Mouse (Mus musculus) small intestine, adult 2 months (tissue): ENCODE data around the gene Tmem126b. TPM values are rescaled to one million over a fixed set of nuclear protein-coding genes. Genes with fewer than 3 reads are reported as not detected.

Source experiments
- H3K27ac ChIP-seq: fragments of 200-500 bp; 2 replicates; pipeline ENCODE4 v1.5.1; 2012; ENCODE audit warnings: low read depth, low read length, control low read depth, inconsistent platforms; ENCODE audit not compliant: insufficient read depth
- H3K27me3 ChIP-seq: fragments of 200-500 bp; 2 replicates; pipeline ENCODE4 v1.6.1; 2012; ENCODE audit warnings: mild to moderate bottlenecking, moderate library complexity, low read length, inconsistent platforms; ENCODE audit not compliant: control insufficient read depth, insufficient read depth
- H3K36me3 ChIP-seq: fragments of 200-500 bp; 2 replicates; pipeline ENCODE4 v1.6.1; 2012; ENCODE audit warnings: mild to moderate bottlenecking, low read length, control low read depth, inconsistent platforms; ENCODE audit not compliant: control insufficient read depth, insufficient read depth
- H3K4me1 ChIP-seq: fragments of 200-500 bp; 2 replicates; pipeline ENCODE4 v1.6.1; 2012; ENCODE audit warnings: low read length, inconsistent platforms, mixed read lengths; ENCODE audit not compliant: control insufficient read depth, insufficient read depth, insufficient read length
- H3K4me3 ChIP-seq: fragments of 200-500 bp; 2 replicates; pipeline ENCODE4 v1.5.1; 2012; ENCODE audit warnings: low read depth, mild to moderate bottlenecking, control low read depth, inconsistent platforms, low read length, moderate library complexity
- CTCF ChIP-seq: fragments of 200-500 bp; IDR thresholded peaks from 2 replicates; pipeline ENCODE4 v1.5.1; 2012; ENCODE audit warnings: low read depth, mild to moderate bottlenecking, control low read depth, inconsistent platforms, low read length, moderate library complexity, mixed read lengths; ENCODE audit not compliant: insufficient replicate concordance, insufficient read length; ENCODE audit errors: extremely low read depth
- POLR2A ChIP-seq: fragments of 200-500 bp; IDR thresholded peaks from 2 replicates; pipeline ENCODE4 v1.6.1; 2012; ENCODE audit warnings: low read depth, mild to moderate bottlenecking, control low read depth, inconsistent platforms, low read length, moderate library complexity
- WGBS: fragments of 180-500 bp; shearing (Covaris S2); methylation state at CpG from one replicate; pipeline ENCODE4 v1.1.7; 2018; 5-methylcytosine and 5-hydroxymethylcytosine counted together
- polyA plus RNA-seq: library from polyadenylated mRNA; depleted of rRNA; stranded (reverse); fragments of >200 nt; gene quantifications from 2 replicates; pipeline ENCODE4 v1.2.3, GENCODE M21; 2012

Tmem126b gene
- polyA plus RNA-seq, 1 experiment: 6.5 TPM

GRCm38 (mm10) chr7:90443101-90444091 lies 32.4 kb downstream of the Tmem126b start:
- WGBS: 1% methylated on average over 120 of the region's 123 CpGs
- 0 out of 2 replicates have a peak, but pooled peaks cover 3% of the 10 kb centered on the region for H3K4me1 ChIP-seq
- H3K27ac ChIP-seq: peak overlapping the region; percentile 89
- H3K4me3 ChIP-seq: peak overlapping the region; percentile 95
- no peaks in the 10 kb centered on the region for H3K27me3 ChIP-seq
- peaks cover 13% of the 10 kb centered on the region for H3K36me3 ChIP-seq
- TF ChIP-seq CTCF (no peak; the same call in 1 of the 2 replicates), POLR2A (no peak)

DNA sequence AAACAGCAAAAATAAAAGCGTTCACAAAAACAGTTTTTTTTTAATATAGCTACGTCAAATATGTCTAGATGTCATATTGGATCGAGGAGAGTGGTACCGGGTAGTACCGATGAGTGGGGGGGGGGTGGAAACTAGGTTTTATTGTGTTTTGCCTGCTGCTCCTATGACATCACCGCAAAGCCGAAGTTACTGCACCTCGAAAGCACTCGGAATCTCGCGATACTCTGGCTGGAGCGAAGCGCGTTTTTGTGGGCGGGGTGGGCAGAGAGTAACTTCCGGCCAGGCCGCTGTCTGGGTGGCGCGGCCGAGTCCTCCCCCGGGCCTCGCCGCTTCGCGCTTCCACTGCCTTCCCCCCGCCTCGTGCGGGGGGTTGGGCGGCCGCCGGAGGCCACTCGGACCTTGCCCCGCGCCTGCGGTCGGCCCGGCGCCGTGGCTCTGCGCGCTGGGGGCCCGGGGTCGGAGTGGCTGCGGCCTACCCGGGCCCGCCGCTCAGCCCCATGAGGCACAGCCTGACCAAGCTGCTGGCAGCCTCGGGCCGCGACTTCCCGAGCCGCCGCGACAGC lies 33.2 kb downstream of the Tmem126b start, which contains the start of gene Crebzf:
TSS of gene Crebzf (plus strand) at position 212 of the 563 bp plus-strand sequence.
- peak; percentile 89 for TF ChIP-seq POLR2A
- TF ChIP-seq CTCF: no peak
- H3K4me3 ChIP-seq: peak within 1 kb of the TSS; percentile 95
- 0 out of 2 replicates have a peak, but pooled peaks cover 3% of the 10 kb centered on the region for H3K4me1 ChIP-seq
- H3K27ac ChIP-seq: peak within 1 kb of the TSS; percentile 89
- peaks cover 8% of the 10 kb centered on the region for H3K36me3 ChIP-seq
- under 1% methylated on average over 53 of the region's 54 CpGs for WGBS
- H3K27me3 ChIP-seq: no peaks in the 10 kb centered on the region

GRCm38 (mm10) chr7:90442070-90442469 lies 33.7 kb downstream of the Tmem126b start:
- Histone ChIP-seq H3K27ac (peak overlapping the region; percentile 25), H3K27me3 (no peaks in the 10 kb centered on the region), H3K4me1 (0 out of 2 replicates have a peak, but pooled peaks cover 3% of the 10 kb centered on the region), H3K4me3 (no peak overlapping the region), H3K36me3 (peaks cover 5% of the 10 kb centered on the region)
- 13% methylated on average over 4 of the region's 4 CpGs for WGBS
- TF ChIP-seq POLR2A (no peak), CTCF (no peak)

GRCm38 (mm10) chr7:90440044-90440443 lies 35.8 kb downstream of the Tmem126b start:
- no peak overlapping the region for H3K4me3 ChIP-seq
- no peak overlapping the region for H3K27ac ChIP-seq
- no peaks in the 10 kb centered on the region for H3K27me3 ChIP-seq
- no peak for TF ChIP-seq POLR2A
- no peak for TF ChIP-seq CTCF
- H3K36me3 ChIP-seq: peaks cover 2% of the 10 kb centered on the region; the same call in 1 of the 2 replicates
- 79% methylated on average over 4 of the region's 4 CpGs for WGBS
- 0 out of 2 replicates have a peak, but pooled peaks cover 3% of the 10 kb centered on the region for H3K4me1 ChIP-seq

GRCm38 (mm10) chr7:90432221-90432620 lies 43.6 kb downstream of the Tmem126b start:
- H3K4me1 ChIP-seq: no peaks in the 10 kb centered on the region
- no peaks in the 10 kb centered on the region for H3K36me3 ChIP-seq
- TF ChIP-seq CTCF (no peak), POLR2A (no peak)
- no peak overlapping the region for H3K27ac ChIP-seq
- H3K4me3 ChIP-seq: no peak overlapping the region
- no peaks in the 10 kb centered on the region for H3K27me3 ChIP-seq

- no peaks in the 10 kb centered on the region for H3K4me1 ChIP-seq
- no peaks in the 10 kb centered on the region for H3K36me3 ChIP-seq
- H3K27ac ChIP-seq: no peak overlapping the region
- WGBS: 64% methylated on average over 9 of the region's 9 CpGs
- TF ChIP-seq POLR2A: no peak
- TF ChIP-seq CTCF: no peak
- H3K27me3 ChIP-seq: no peaks in the 10 kb centered on the region
- H3K4me3 ChIP-seq: peak overlapping the region; percentile 56; the same call in 1 of the 2 replicates
Observed at GRCm38 (mm10) chr7:90427006-90427405, 48.8 kb downstream of the Tmem126b start.
